Mouse (Mus musculus) heart, postnatal 4 days (tissue): Measurements from ENCODE around the gene Hist2h2aa2. TPM values are rescaled to one million over a fixed set of nuclear protein-coding genes. Genes with fewer than 3 reads are reported as not detected.
"Not testable (repeated sequence)": the region's sequence is repeated elsewhere in the genome, so short reads cannot be mapped to it uniquely, and the experiment has no call there.

Experiments
- DNase-seq: peaks from one replicate; pipeline ENCODE4 v3.0.0; 2021
- total RNA-seq, 2 experiments: library from RNA; stranded (reverse); gene quantifications; 2 replicates each; pipeline ENCODE4 v1.2.3; 2021

Gene Hist2h2aa2
- total RNA-seq, 2 experiments from 2014 or later: 1,222 to 1,254 TPM

DNA sequence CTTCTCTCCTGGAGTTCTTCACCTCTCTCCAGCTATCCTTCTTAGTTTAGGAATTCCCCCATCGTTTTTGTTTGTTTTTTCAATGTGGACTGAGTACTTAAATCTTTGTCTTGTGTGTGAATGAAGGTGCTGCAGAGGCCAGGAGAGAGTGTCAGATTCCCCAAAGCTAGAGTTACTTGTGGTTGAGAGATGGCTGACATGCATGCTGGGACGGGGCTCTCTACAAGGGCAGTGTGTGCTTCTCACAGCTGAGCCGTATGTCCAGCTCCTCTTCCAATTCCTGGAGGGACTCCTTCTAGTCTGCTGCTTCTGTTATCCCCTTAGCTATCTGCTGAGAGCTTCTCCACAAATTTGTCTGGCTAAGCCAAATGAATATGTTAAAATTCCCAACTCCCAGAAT lies 4.2 kb downstream of the Hist2h2aa2 start:
- no peak for DNase-seq

DNA sequence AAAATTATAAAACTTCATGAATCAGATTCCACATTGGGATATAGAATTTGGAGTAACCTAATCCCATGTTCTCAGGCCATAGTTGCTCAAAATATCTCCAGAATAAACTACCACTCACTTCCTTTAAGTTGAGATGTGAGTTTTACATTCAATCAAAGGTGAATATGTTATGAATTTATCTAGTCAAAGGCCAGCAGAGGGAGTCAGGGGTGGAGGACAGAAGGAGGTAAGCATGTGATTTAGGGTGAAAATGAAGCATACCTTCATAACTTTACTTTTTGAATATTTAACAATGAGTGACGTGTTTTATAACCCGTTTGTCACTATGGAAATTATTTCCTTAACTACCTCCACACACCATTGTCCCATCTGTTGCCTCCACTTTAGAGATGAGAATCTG lies 5.2 kb downstream of the Hist2h2aa2 start:
- no peak for DNase-seq

DNA sequence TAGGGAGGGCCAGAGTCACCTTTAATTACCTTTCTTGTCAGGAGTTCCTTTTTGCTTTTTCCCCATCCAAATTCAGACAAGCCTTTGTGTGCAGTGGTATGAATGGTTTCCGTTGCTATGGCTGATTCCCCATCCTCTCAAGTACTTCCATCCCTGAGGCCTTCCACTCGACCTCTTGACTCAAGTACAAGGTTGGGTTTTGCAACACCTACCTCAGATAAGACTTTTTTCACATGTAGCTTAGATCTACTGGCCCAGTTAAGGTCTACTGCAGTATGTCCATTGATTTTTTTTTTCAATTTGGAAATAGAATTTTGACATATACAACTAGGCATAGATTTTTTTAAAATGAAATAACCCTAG lies 8.3 kb downstream of the Hist2h2aa2 start:
- DNase-seq: no peak

DNA sequence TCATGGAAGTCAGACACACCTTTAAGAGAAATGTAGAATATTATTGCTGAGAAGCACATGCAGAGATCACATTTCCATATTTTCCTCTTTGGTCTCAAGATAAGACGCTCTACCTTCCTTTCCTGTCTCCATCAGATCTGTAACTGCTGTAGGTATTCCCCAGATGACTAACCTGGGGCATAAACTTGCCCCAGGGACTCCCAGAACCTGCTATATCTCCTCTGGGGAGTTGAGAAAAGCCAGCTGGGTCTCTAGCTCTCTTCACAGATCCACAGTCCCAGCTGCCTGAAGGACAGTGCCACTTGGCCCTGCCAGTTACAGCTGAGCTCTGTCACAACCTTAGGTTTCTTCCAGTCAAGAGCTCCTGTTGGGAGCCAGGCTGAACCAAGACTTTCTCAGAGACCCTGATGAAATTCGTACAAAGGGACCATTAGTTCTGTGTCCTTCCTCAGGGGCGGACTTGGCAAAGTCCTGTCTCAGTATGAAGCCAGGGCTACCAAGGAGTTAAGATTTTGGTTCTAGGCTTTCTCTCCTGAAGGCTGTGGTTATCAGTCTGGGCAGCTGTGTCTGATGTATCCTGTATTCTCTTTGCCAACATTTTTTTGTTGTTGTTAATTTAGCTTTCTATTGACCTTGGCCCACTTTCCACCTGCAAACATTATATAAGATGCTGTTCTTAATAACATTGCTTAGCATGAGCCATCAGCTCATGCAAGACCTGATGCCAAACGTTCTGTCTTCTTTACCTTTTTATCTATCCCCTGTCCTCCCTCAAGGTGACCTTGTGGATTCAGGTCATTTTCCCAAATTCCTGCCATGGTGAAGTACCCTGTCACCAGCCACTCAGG lies 8.9 kb downstream of the Hist2h2aa2 start:
- DNase-seq: no peak

DNA sequence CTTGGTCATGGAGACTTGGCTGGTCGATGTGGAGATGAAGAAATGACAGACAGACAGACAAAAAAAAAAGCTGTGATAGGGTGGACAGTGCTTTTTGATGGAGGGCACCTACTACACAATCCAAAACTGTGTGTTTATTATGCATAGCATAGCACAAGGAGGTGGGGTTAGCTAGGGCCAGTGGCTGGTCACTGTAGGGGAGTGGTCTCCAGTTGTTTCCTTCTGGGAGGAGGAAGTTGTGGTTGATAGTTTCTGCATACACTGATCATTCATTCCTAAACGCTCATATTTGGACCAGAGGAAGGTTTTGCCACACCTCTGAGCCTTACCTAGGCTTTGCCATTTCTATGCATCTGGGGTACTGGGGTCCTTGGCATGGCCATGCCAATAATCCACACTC lies 9.7 kb downstream of the Hist2h2aa2 start:
- no peak for DNase-seq

DNA sequence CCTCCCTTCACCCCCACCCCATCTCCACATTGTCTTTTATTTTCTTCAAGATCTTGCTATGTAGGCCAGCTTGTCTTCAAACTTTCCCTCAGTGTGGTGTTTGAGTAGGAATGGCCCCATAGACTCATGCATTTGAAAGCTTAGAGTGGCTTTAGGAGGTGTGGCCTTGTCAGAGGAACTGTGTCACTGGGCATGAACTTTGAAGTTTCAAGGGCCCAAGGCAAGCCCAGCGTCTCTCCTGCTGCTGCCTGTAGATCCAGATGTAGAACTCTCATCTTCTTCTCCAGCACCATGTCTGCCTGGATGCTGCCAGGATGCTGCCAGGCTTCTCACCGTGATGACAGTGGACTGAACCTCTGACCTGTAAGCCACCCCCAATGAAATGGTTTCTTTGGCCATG lies 11.2 kb downstream of the Hist2h2aa2 start:
- no peak for DNase-seq

DNA sequence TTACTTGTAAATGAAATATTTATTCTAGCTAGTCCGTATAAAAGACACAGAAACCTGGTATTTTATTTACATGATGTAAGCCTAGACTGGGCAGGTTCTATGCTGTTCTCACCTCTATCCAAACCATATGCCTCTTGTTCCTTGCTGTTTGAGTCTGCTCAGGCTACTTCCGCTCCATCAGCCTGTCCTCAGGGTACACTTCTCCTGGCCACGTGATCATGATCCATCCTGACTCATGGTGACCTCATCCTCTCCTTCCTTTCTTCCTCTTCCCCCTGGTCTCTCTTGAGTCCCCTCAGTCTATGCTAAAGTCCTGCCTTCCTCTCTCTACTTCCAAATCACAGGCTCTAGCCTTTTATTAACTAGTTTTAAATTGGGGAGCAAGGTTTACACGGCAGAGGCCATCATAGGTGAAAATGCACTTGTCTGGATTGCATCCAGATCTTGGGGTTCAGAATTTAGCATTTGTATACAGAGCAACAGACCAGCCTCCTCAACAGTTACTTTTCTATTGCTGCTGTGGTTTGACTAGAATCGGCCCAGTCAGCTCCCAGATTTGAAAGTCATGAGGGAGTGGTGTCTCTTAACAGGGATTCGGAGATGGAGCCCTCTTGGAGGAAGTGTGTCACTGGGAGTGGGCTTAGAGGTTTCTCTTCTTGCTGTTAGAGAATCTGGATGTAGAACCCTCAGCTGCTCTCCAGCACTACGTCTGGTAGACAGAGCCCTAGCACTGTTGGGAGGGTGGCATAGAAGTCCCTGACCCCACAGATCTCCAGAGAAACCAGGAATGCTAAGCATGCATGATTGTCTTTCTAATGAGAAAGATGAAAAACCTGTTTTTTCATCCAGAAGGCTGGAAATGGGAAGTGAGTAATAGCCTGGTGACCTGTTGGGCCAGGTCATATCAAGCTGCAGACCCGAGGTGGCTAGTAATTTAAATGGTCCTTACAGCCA lies 13.1 kb downstream of the Hist2h2aa2 start:
- no peak for DNase-seq

DNA sequence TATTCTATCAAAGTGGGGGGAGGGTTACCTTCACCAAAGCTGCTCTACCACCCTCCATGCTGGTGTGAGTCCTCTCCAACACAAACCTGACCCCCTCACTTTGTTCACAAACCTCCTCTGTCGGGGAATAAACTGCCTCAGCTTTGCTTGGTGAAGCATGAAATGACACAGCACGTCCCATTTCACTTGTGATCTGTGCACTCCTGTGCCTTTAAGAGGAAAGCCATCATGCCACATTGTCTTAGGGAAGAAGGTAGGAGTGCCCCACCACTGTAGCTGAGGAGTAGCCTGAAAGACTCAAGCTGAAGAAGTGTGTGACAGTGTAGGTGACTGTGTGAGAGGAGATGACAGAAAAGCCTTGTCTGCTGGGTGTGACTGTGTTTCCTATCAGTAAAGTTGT lies 14.7 kb downstream of the Hist2h2aa2 start:
- no peak for DNase-seq

DNA sequence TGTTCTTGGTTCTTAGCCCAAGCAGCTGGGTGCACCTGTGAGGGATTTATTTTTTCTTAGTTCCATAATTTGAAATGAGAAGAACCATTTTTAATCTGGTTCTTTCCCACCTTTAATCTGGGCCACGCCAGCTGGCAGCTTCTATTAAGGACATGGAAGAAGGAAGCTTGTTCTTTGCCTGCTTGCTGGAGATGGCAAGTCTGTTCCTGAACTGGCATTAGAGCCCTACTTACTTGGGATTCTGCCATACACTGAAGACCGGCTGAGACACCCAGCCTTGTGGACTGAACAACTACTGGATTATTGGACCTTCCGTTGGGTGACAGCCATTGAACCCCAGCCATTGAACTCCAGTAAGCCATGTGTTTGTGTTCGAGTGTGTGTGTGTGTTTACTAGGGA lies 17.3 kb downstream of the Hist2h2aa2 start:
- no peak for DNase-seq

DNA sequence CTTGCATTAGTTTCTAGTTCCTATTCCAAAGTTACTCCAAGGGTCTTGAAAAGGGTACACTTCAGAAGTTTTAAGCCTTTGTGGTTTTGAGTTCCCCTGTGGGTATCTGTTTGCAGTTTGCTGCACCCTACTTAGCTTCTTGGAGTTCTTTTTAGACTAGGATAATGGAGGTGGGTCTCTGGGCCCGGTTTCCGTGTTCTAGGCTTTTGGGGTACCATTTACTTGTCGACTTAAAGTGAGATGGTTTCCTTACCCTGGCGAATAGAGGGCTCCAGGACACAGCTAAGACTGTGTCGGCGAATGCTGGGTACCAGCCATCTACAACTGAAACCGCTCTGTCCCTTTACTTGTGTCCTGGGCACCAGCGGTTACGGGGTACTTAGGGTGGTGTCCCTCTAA lies 18.4 kb downstream of the Hist2h2aa2 start:
- no peak for DNase-seq

DNA sequence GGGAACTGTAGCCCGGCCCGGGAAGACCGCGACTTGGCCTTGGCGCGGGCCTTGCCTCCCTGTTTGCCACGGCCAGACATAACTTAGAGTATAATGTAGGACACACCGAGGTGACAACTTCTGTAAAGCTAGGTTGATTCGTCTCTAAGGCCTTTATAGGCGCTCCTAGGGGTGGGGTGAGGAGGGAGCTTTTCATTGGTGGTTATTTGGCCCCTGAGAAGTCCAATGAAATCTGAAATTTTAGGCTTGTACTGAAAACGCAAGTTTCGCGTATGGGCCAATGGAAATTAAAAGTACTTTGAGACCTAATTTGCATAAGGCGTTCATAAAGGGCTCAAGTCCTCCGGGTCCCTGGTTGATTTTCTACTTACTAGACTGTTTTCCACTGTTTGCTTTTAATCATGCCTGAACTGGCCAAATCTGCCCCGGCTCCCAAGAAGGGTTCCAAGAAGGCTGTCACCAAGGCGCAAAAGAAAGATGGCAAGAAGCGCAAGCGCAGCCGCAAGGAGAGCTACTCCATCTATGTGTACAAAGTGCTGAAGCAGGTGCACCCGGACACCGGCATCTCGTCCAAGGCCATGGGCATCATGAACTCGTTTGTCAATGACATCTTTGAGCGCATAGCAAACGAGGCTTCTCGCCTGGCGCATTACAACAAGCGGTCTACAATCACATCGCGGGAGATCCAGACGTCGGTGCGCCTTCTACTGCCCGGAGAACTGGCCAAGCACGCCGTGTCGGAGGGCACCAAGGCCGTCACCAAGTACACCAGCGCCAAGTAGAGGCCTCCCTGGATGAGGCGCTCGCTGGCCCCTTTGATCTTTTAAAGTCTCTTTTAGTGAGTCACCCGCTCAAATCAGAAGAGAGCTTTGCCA lies 19.1 kb downstream of the Hist2h2aa2 start, which contains the start of the genes Hist2h2ac and Hist2h2be:
TSS of gene Hist2h2ac (minus strand) at position 116 of the 875 bp plus-strand sequence.
TSS of gene Hist2h2be (plus strand) at position 355 of the 875 bp plus-strand sequence.
- DNase-seq: peak; percentile 80

DNA sequence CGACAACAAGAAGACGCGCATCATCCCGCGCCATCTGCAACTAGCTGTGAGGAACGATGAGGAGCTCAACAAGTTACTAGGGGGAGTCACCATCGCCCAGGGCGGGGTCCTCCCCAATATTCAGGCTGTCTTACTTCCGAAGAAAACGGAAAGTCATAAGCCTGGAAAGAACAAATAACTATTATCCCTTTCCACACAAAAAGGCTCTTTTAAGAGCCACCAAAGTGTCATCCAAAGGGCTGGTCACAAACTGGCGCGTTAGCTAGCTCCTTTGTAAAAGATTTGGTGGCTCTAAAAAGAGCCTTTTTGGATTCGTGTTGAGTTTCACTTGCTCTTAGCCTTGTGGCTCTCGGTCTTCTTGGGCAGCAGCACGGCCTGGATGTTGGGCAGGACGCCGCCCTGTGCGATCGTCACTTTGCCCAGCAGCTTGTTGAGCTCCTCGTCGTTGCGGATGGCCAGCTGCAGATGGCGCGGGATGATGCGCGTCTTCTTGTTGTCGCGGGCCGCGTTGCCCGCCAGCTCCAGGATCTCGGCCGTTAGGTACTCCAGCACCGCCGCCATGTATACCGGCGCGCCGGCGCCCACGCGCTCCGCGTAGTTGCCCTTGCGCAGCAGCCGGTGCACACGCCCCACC lies 19.8 kb downstream of the Hist2h2aa2 start:
- not testable (repeated sequence) for DNase-seq

DNA sequence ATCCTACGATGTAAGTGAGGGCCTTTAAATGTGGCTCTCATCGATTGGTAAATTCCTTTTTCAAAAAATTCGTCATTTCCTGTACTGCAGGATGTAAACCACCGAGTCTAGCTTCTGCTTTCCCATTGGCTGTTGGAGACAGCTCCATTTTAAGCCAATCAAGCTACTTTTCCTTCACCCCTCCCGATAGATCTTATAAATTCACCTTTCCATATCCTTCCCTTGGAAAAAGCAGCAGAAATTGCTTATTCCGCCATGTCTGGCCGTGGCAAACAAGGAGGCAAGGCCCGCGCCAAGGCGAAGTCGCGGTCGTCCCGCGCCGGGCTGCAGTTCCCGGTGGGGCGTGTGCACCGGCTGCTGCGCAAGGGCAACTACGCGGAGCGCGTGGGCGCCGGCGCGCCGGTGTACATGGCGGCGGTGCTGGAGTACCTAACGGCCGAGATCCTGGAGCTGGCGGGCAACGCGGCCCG lies 20.4 kb downstream of the Hist2h2aa2 start, which contains the start of the genes Bola1 and Hist2h2ab:
TSS of gene Bola1 (minus strand) at position 49 of the 470 bp plus-strand sequence.
TSS of gene Hist2h2ab (plus strand) at position 205 of the 470 bp plus-strand sequence.
- DNase-seq: peak; percentile 68

DNA sequence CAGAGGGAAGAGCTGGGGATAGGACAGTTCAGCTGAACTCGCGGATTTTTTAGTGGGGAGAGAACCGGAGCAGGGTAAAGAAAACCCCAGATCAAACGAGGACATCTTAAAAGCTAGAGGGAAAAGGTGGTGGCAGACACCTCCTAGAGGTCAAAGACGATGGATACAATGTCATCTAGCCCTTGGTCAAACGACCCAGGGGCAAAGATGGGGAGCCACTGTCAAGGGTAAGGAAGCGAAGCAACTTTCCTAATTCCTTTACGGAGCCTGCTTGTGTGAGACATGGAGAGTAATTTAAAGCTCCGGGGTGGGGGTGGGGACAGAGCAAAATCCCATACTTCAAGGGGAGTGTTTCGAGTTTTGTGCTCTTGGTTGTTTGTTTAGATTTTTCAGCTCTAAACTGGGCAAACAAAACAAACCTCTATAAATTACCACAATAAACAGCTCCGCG lies 20.9 kb downstream of the Hist2h2aa2 start:
- DNase-seq: peak; percentile 25

DNA sequence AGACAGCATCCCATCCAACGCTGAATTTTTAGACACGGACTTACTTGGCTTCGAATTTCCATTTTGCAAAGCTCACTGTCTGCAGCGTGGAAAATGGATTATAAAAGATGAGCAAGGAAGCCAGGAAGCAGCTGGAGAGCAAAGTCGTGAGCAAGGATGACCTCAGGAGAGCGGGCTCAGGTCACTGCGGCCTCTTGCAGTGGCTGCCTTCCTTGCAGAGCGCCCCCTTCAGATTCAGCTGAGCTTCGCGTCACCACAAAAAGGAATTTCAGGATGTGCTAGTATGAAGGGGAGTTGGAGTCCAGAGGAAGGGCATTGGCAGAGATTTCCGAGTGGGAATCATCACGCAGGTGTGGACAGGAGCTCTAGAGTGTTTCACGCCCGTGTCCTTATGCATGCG lies 30.8 kb downstream of the Hist2h2aa2 start:
- peak; percentile 43 for DNase-seq

DNA sequence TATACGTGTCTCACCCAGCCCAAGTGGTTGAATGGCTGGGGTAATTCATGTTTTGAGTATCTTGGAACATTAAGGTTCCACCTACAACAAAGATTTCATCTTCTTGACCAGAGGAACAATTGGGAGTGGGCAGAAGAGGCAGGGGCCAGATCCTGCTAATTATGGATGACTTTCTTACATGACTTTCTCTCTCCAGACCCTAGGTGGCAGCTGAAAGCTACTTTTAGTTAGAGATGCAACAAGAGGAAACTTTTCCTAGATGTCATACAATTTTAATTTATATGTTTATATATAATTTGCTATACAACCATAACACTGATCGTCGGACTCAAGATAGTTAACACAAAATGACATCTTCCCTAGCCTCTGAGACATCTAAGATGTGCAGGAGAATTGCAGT lies 32.3 kb downstream of the Hist2h2aa2 start:
- no peak for DNase-seq

DNA sequence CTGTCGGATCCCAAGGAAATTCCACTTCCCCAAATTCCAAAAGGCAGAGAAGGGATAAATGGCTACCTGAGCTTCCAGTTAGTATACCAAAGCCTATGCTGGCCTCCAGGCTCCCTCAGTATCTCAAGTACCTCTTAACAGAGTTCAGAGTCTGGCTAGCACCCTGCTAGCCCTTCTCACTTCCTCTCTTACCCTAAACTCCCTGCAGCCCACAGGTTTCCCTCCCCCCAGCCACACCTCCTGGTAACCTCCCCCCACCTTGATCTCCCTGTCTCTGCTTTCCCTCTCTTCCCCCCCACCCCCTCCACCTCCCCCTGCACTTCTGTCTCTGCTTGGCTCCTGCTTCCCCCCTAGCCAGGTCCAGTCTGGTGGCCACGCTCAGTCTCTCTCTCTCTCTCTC lies 40.3 kb downstream of the Hist2h2aa2 start:
- no peak for DNase-seq

DNA sequence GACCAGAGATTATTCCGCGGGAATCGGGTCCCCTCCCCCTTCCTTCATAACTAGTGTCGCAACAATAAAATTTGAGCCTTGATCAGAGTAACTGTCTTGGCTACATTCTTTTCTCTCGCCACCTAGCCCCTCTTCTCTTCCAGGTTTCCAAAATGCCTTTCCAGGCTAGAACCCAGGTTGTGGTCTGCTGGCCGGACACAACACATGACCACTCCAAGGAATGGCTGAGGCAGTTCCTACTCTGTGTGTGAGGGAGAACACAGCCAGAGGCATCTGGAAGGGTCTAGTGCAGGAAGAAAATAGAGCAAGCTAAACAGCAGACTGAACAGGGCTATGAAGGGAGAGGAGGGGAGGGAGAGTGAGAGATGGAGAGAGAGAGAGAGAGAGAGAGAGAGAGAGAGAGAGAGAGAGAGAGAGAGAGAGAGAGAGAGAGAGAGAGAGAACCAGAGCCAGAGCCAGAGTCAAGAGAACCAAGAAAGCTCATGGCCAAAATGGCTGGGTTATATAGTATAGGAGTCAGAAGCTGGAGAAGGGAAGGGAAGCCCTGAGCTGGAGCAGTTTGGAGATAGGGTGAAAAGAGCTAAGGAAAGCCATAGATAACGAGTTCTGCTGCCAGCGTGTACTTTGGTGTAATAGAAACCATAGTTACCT lies 41.4 kb downstream of the Hist2h2aa2 start:
- DNase-seq: not testable (repeated sequence)

DNA sequence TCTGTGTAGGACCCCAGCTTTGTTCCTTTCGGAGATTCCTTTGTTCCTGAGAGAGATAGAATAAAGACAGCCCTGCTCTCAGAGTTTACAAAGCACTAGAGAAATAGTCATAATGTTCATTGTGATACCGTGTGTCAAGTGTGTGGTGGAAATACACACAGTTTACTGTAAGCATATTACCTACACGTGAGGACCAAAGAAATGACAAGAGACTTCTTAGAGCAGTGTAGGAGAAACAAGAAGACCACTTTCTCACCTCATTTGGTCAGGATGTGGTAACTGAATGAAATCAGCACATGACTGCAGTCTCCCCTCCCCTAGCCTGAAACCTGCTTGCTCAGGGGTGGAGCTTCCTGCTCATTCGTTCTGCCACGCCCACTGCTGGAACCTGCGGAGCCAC lies 41.9 kb downstream of the Hist2h2aa2 start:
- DNase-seq: no peak

DNA sequence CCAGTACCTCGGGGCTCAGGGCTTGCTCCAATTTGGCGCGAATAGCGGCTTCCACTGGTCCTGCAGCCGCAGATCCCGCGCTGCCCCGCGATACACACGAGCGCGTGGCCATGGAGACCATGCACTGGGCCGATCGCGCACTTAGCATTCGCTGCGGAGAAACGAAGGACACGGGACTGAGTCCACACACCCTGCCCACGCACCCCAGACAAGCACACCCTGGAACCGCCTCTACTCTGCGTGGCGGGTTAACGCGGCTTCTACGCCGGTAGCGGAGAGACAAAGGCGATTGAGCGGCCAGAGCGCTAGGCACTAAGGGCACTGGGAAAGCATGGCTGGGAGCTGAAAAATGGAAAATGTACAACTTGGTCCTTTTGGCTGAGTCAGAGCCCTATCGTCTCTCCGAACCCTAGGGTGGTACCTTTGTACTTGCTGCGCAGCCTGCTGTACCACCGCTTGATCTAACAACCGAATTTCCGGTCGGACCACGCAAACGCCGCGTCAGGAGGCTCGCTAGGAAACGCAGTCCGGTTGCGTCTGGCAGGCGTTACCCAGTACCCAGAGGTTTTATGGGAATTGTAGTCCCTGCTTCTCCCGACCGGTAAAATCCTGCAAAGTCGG lies 42.8 kb downstream of the Hist2h2aa2 start:
- peak; percentile 86 for DNase-seq
